Mouse (Mus musculus) heart, embryonic 16.5 days (tissue): ENCODE measurements around the gene Fam168b. TPM values are rescaled to one million over a fixed set of nuclear protein-coding genes. Genes with fewer than 3 reads are reported as not detected.

ENCODE experiments used
- ATAC-seq: fragments of 200-750 bp; cut with Nextera tagmentation; replicated peaks from 2 replicates; pipeline ENCODE4 v1.8.0; 2017; ENCODE audit warnings: moderate number of reproducible peaks; ENCODE audit not compliant: insufficient read depth, low FRiP score; ENCODE audit errors: extremely low read depth
- H3K27ac ChIP-seq: fragments of 300-500 bp; sonication (generic); 2 replicates; pipeline ENCODE4 v1.5.1; 2014; ENCODE audit warnings: mild to moderate bottlenecking, low read length, control low read depth, moderate library complexity
- H3K27me3 ChIP-seq: fragments of 300-500 bp; sonication (generic); 2 replicates; pipeline ENCODE4 v1.6.1; 2014; ENCODE audit warnings: low read length, mixed read lengths; ENCODE audit not compliant: control insufficient read depth, insufficient read depth
- H3K36me3 ChIP-seq: fragments of 300-500 bp; sonication (generic); 2 replicates; pipeline ENCODE4 v1.6.1; 2014; ENCODE audit not compliant: control insufficient read depth, insufficient read depth
- H3K4me1 ChIP-seq: fragments of 300-500 bp; sonication (generic); 2 replicates; pipeline ENCODE4 v1.6.1; 2014; ENCODE audit warnings: low read length, mixed read lengths; ENCODE audit not compliant: control insufficient read depth, insufficient read depth
- H3K4me2 ChIP-seq: fragments of 300-500 bp; sonication (generic); 2 replicates; pipeline ENCODE4 v1.6.1; 2014; ENCODE audit warnings: low read depth, mild to moderate bottlenecking, control low read depth, low read length
- H3K4me3 ChIP-seq: fragments of 300-500 bp; sonication (generic); 2 replicates; pipeline ENCODE4 v1.5.1; 2014; ENCODE audit warnings: mild to moderate bottlenecking, control low read depth, low read length
- H3K9ac ChIP-seq: fragments of 300-500 bp; sonication (generic); 2 replicates; pipeline ENCODE4 v1.6.1; 2014; ENCODE audit warnings: low read length, control low read depth
- H3K9me3 ChIP-seq: fragments of 300-500 bp; sonication (generic); replicated peaks from 2 replicates; pipeline ENCODE4 v1.6.1; 2016; ENCODE audit warnings: low read length; ENCODE audit not compliant: control insufficient read depth
- WGBS: fragments of 180-500 bp; shearing (Covaris S2); extraction: QIAGEN DNeasy Blood & Tissue Kit; methylation state at CpG from one replicate; pipeline ENCODE4 v1.1.7; 2014; 5-methylcytosine and 5-hydroxymethylcytosine counted together
- polyA plus RNA-seq: library from polyadenylated mRNA; unstranded; fragments of >200 nt; fragmentation: Nextera tagmentation; extraction: Ambion mirVana; gene quantifications from 2 replicates; pipeline ENCODE4 v1.2.1, GENCODE M21; 2015

Fam168b gene
- polyA plus RNA-seq, 1 experiment from 2014 or later: 43.4 TPM

- H3K36me3 ChIP-seq: peaks cover 31% of the 10 kb centered on the region
- no peak overlapping the region for H3K4me3 ChIP-seq
- H3K27me3 ChIP-seq: no peaks in the 10 kb centered on the region
- peaks cover 2% of the 10 kb centered on the region; the same call in 1 of the 2 replicates for H3K4me1 ChIP-seq
- no peak overlapping the region for H3K4me2 ChIP-seq
- H3K9me3 ChIP-seq: no peaks in the 10 kb centered on the region
- H3K27ac ChIP-seq: no peak overlapping the region
- H3K9ac ChIP-seq: no peak overlapping the region
- ATAC-seq: no peak
- WGBS: 67% methylated on average over 6 of the region's 6 CpGs
These were observed 31.8 kb downstream of the Fam168b start for GRCm38 (mm10) chr1:34811035-34811434.

GRCm38 (mm10) chr1:34810293-34810692 is 32.6 kb downstream of the Fam168b start:
- H3K27me3 ChIP-seq: no peaks in the 10 kb centered on the region
- H3K4me3 ChIP-seq: no peak overlapping the region
- H3K4me1 ChIP-seq: peaks cover 2% of the 10 kb centered on the region; the same call in 1 of the 2 replicates
- no peak overlapping the region for H3K4me2 ChIP-seq
- no peak overlapping the region for H3K9ac ChIP-seq
- no peaks in the 10 kb centered on the region for H3K9me3 ChIP-seq
- ATAC-seq: no peak
- H3K36me3 ChIP-seq: peaks cover 26% of the 10 kb centered on the region
- 82% methylated on average over 11 of the region's 11 CpGs for WGBS
- no peak overlapping the region for H3K27ac ChIP-seq

- Histone ChIP-seq H3K4me3 (no peak overlapping the region), H3K36me3 (peaks cover 14% of the 10 kb centered on the region), H3K4me1 (peaks cover 2% of the 10 kb centered on the region; the same call in 1 of the 2 replicates), H3K27me3 (no peaks in the 10 kb centered on the region), H3K9ac (no peak overlapping the region), H3K27ac (no peak overlapping the region), H3K4me2 (no peak overlapping the region), H3K9me3 (no peaks in the 10 kb centered on the region)
- no peak for ATAC-seq
- WGBS: 87% methylated on average over 8 of the region's 8 CpGs
These were observed 34.4 kb downstream of the Fam168b start for GRCm38 (mm10) chr1:34808445-34808844.

GRCm38 (mm10) chr1:34805931-34806520 is 36.8 kb downstream of the Fam168b start:
- H3K27ac ChIP-seq: no peak overlapping the region
- 33% methylated on average over 35 of the region's 35 CpGs for WGBS
- H3K9me3 ChIP-seq: no peaks in the 10 kb centered on the region
- no peaks in the 10 kb centered on the region for H3K27me3 ChIP-seq
- peaks cover 8% of the 10 kb centered on the region for H3K4me1 ChIP-seq
- H3K9ac ChIP-seq: no peak overlapping the region; the same call in 1 of the 2 replicates
- no peak overlapping the region for H3K4me2 ChIP-seq
- no peak overlapping the region for H3K4me3 ChIP-seq
- H3K36me3 ChIP-seq: peaks cover 6% of the 10 kb centered on the region
- no peak for ATAC-seq

- Histone ChIP-seq H3K27me3 (no peaks in the 10 kb centered on the region), H3K4me1 (peaks cover 9% of the 10 kb centered on the region), H3K4me2 (no peak overlapping the region), H3K9me3 (no peaks in the 10 kb centered on the region), H3K9ac (no peak overlapping the region), H3K4me3 (no peak overlapping the region), H3K36me3 (peaks cover 2% of the 10 kb centered on the region; the same call in 1 of the 2 replicates), H3K27ac (no peak overlapping the region)
- no peak for ATAC-seq
- WGBS: 90% methylated on average over 7 of the region's 7 CpGs
These were observed 38.0 kb downstream of the Fam168b start for GRCm38 (mm10) chr1:34804863-34805262.

- peaks cover 2% of the 10 kb centered on the region; the same call in 1 of the 2 replicates for H3K36me3 ChIP-seq
- 29% methylated on average over 7 of the region's 7 CpGs for WGBS
- no peaks in the 10 kb centered on the region for H3K9me3 ChIP-seq
- peak overlapping the region; percentile 67 for H3K9ac ChIP-seq
- H3K4me2 ChIP-seq: peak overlapping the region; percentile 78
- no peak overlapping the region for H3K27ac ChIP-seq
- H3K4me3 ChIP-seq: peak overlapping the region; percentile 60
- H3K4me1 ChIP-seq: peaks cover 9% of the 10 kb centered on the region
- ATAC-seq: peak; percentile 4; the same call in 1 of the 2 replicates
- no peaks in the 10 kb centered on the region for H3K27me3 ChIP-seq
These were observed 40.6 kb downstream of the Fam168b start for GRCm38 (mm10) chr1:34802290-34802642.

- Histone ChIP-seq H3K9me3 (no peaks in the 10 kb centered on the region), H3K27ac (no peak overlapping the region), H3K4me3 (peak overlapping the region; percentile 60), H3K4me1 (peaks cover 9% of the 10 kb centered on the region), H3K4me2 (peak overlapping the region; percentile 78), H3K9ac (peak overlapping the region; percentile 67), H3K36me3 (no peaks in the 10 kb centered on the region), H3K27me3 (no peaks in the 10 kb centered on the region)
- under 1% methylated on average over 47 of the region's 47 CpGs for WGBS
- ATAC-seq: peak; percentile 83
These were observed 41.1 kb downstream of the Fam168b start for GRCm38 (mm10) chr1:34801616-34802289.

GRCm38 (mm10) chr1:34799140-34799539 is 43.7 kb downstream of the Fam168b start:
- Histone ChIP-seq H3K9ac (no peak overlapping the region), H3K27ac (no peak overlapping the region), H3K9me3 (no peaks in the 10 kb centered on the region), H3K4me3 (no peak overlapping the region), H3K36me3 (no peaks in the 10 kb centered on the region), H3K4me2 (no peak overlapping the region), H3K27me3 (no peaks in the 10 kb centered on the region), H3K4me1 (peaks cover 9% of the 10 kb centered on the region)
- ATAC-seq: no peak
- 63% methylated on average over 2 of the region's 2 CpGs for WGBS
